Mouse (Mus musculus) frontal cortex, postnatal 36 days (tissue): ENCODE measurements around the gene Cd22.
"Not testable (repeated sequence)": the region's sequence is repeated elsewhere in the genome, so short reads cannot be mapped to it uniquely, and the experiment has no call there.

Experiments used
- DNase-seq, 2 experiments: peaks; one replicate each; pipeline ENCODE4 v3.0.0; 2022; ENCODE audit warnings: low spot score in 2 of 2

The Cd22 gene

GRCm38 (mm10) chr7:30880176-30880575 is at the start of gene Cd22:
Cd22 (minus strand) TSS chr7:30880342.
- DNase-seq: no peak

GRCm38 (mm10) chr7:30924581-30924980 is 44.4 kb upstream of the Cd22 start, which contains the start of gene Hamp2:
Hamp2 (minus strand) TSS chr7:30924681.
- DNase-seq: not testable (repeated sequence)

- no peak for DNase-seq
Observed at GRCm38 (mm10) chr7:30924071-30924470, 43.9 kb upstream of the Cd22 start.

- DNase-seq: not testable (repeated sequence)
Observed at GRCm38 (mm10) chr7:30922490-30922889, 42.3 kb upstream of the Cd22 start.

- DNase-seq: no peak
Observed at GRCm38 (mm10) chr7:30920217-30920616, 40.1 kb upstream of the Cd22 start.

- DNase-seq: no peak
Observed at GRCm38 (mm10) chr7:30917219-30917618, 37.1 kb upstream of the Cd22 start.

GRCm38 (mm10) chr7:30916713-30917112 is 36.6 kb upstream of the Cd22 start:
- DNase-seq: no peak

- DNase-seq: no peak
Observed at GRCm38 (mm10) chr7:30914732-30915131, 34.6 kb upstream of the Cd22 start, which contains the start of gene Mag. Mag (minus strand) TSS chr7:30914873.

GRCm38 (mm10) chr7:30909773-30910172 is 29.6 kb upstream of the Cd22 start:
- DNase-seq: no peak

GRCm38 (mm10) chr7:30908992-30909431 is 28.9 kb upstream of the Cd22 start:
- no peak for DNase-seq

GRCm38 (mm10) chr7:30908277-30908991 is 28.3 kb upstream of the Cd22 start:
- DNase-seq: no peak

- DNase-seq: peak in 1 of 2 experiments; percentile 39
Observed at GRCm38 (mm10) chr7:30904042-30904441, 23.9 kb upstream of the Cd22 start.

- no peak for DNase-seq
Observed at GRCm38 (mm10) chr7:30895217-30895616, 15.1 kb upstream of the Cd22 start.

GRCm38 (mm10) chr7:30892515-30892914 is 12.4 kb upstream of the Cd22 start:
- DNase-seq: no peak

- no peak for DNase-seq
Observed at GRCm38 (mm10) chr7:30891746-30892145, 11.6 kb upstream of the Cd22 start.

- no peak for DNase-seq
Observed at GRCm38 (mm10) chr7:30890681-30891080, 10.5 kb upstream of the Cd22 start.

- no peak for DNase-seq
Observed at GRCm38 (mm10) chr7:30888786-30889185, 8.6 kb upstream of the Cd22 start.

GRCm38 (mm10) chr7:30887568-30888188 is 7.5 kb upstream of the Cd22 start:
- DNase-seq: peak in 1 of 2 experiments; percentile 10

GRCm38 (mm10) chr7:30886852-30887251 is 6.7 kb upstream of the Cd22 start:
- DNase-seq: no peak

GRCm38 (mm10) chr7:30884047-30884446 is 3.9 kb upstream of the Cd22 start:
- no peak for DNase-seq

GRCm38 (mm10) chr7:30881367-30881766 is 1.2 kb upstream of the Cd22 start:
- DNase-seq: no peak

GRCm38 (mm10) chr7:30878950-30879349 is 1.2 kb downstream of the Cd22 start:
- DNase-seq: no peak

- peak; percentile 61 to 70 for DNase-seq
Observed at GRCm38 (mm10) chr7:30873083-30873482, 7.1 kb downstream of the Cd22 start.
